In the genomic region with DNA sequence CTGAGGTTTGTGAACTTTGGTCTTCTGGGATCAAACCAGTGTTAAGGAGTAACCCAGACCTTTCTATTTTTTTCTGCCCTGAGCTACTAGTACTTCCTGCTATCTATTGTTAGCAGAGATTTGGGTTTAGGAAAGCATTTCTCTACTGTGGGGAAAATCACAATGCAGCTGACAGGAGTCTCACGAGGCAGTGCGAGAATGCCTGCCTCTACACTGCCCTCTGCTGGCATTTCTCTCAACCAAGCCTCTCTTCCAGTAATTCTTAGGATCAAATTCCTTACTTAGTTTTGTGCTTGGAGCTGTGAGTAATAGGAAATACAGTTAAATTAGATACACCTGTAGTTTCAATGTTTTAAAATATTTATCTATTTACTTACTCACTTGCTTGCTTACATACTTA, we compare ENCODE assay signal across 8 mouse cellular contexts.
DNase-seq lines count a peak whose midpoint lies in the region; ATAC-seq and TF ChIP-seq lines count a peak whose summit lies in the region.

No protein-coding gene starts in this region.

- ATAC-seq in forebrain, postnatal 0 days, result peak; percentile 89
- ATAC-seq in inflammation-experienced regulatory T-cells, adult 6 months, result peak; percentile 52
- peak; percentile 72; the same call in 1 of the 2 replicates for ATAC-seq in midbrain, embryonic 16.5 days

- H3K4me2 ChIP-seq in forebrain, postnatal 0 days (ENCODE audit: low read depth), result no peak overlapping the region
- H3K4me2 ChIP-seq in midbrain, embryonic 16.5 days (ENCODE audit: low read length), result no peak overlapping the region

- H3K9ac ChIP-seq in forebrain, postnatal 0 days, result no peak overlapping the region
- no peak overlapping the region for H3K9ac ChIP-seq in midbrain, embryonic 16.5 days (ENCODE audit: low read depth, low read length)

- H3K27me3 ChIP-seq in forebrain, postnatal 0 days (ENCODE audit: insufficient read depth, low read length), result no peaks in the 10 kb centered on the region
- H3K27me3 ChIP-seq in midbrain, embryonic 16.5 days (ENCODE audit: control insufficient read depth, insufficient read depth, low read depth, low read length), result no peaks in the 10 kb centered on the region

- H3K9me3 ChIP-seq in forebrain, postnatal 0 days (ENCODE audit: low read length), result no peaks in the 10 kb centered on the region
- H3K9me3 ChIP-seq in midbrain, embryonic 16.5 days (replicated peaks; ENCODE audit: control insufficient read depth, low read length, poor library complexity, severe bottlenecking), result no peaks in the 10 kb centered on the region

- intact Hi-C loops in left cerebral cortex, postnatal 14 days (cut with DNase I), result loop anchor here (1.0 to 5.0 kb wide), 2 partner anchors 91 to 433 kb away; a partner anchor contains a TSS

- DNase-seq in urinary bladder, postnatal 14 days (ENCODE audit: low spot score), result peak; percentile 66
- DNase-seq in urinary bladder, adult 2 months (ENCODE audit: low spot score), result no peak
- peak; percentile 2 for DNase-seq in cerebellum, adult 11-12 months
- peak; percentile 86 for DNase-seq in forebrain, postnatal 0 days
- peak; percentile 79 to 86 for DNase-seq in left cerebral cortex, postnatal 14 days (ENCODE audit: low spot score in 2 of 2)
- DNase-seq in thymus, postnatal 25 days, result peak; percentile 8

- H3K36me3 ChIP-seq in forebrain, postnatal 0 days (ENCODE audit: insufficient read depth), result no peaks in the 10 kb centered on the region
- no peaks in the 10 kb centered on the region for H3K36me3 ChIP-seq in midbrain, embryonic 16.5 days (ENCODE audit: control insufficient read depth, insufficient read depth, low read length)

- no peaks in the 10 kb centered on the region for H3K4me1 ChIP-seq in forebrain, postnatal 0 days (ENCODE audit: insufficient read depth)
- no peaks in the 10 kb centered on the region for H3K4me1 ChIP-seq in midbrain, embryonic 16.5 days (ENCODE audit: control insufficient read depth, insufficient read depth, low read length)

- H3K27ac ChIP-seq in forebrain, postnatal 0 days (ENCODE audit: low read depth, low read length), result no peak overlapping the region
- H3K27ac ChIP-seq in midbrain, embryonic 16.5 days (ENCODE audit: low read length), result no peak overlapping the region

- H3K4me3 ChIP-seq in forebrain, postnatal 0 days (ENCODE audit: low read depth, low read length), result no peak overlapping the region
- no peak overlapping the region for H3K4me3 ChIP-seq in midbrain, embryonic 16.5 days (ENCODE audit: low read depth, low read length)

- WGBS in forebrain, postnatal 0 days, result 0% methylated on average over 2 of the region's 2 CpGs
- 0% methylated on average over 2 of the region's 2 CpGs for WGBS in midbrain, embryonic 16.5 days

- peak; percentile 86 for TF ChIP-seq CTCF in forebrain, postnatal 0 days (IDR thresholded peaks at IDR 0.05; ENCODE audit: low read depth)
